Mouse (Mus musculus): ENCODE results near the gene Ecd. TPM values are rescaled to one million over a fixed set of nuclear protein-coding genes. Genes with fewer than 3 reads are reported as not detected.

The Ecd gene
- total and polyA plus RNA-seq, 3 experiments, result 56.6 to 79.6 (median 62.5) TPM

DNA sequence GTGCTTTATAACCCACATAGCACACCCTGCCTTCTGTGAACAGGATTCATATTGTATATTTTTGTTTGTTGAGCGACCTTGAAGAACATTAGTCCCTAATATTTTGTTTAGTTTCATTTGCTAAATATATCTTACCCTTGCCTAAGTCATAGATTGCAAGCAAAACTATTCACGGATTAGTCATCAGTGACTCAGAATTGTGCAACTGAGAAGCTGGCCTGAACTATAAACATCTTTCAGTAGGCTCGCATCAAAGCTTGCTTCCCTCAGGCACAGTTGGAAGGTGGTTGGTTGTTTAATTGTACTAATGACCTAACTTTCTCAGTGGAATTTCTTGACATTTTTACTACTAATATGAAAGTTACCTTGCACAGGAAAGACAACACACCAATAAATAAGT is 49.8 kb downstream of the Ecd start:
- Histone ChIP-seq H3K4me3 (ENCODE audit: low read depth, low read length) (no peak overlapping the region), H3K36me3 (replicated peaks) (peaks cover 13% of the 10 kb centered on the region), H3K27me3 (ENCODE audit: insufficient read depth, low read length) (no peaks in the 10 kb centered on the region), H3K9me3 (replicated peaks) (no peaks in the 10 kb centered on the region), H3K4me1 (ENCODE audit: insufficient read depth, low read depth, low read length) (peaks cover 14% of the 10 kb centered on the region)
- ATAC-seq (ENCODE audit: extremely low read depth, insufficient number of reproducible peaks, low FRiP score, poor library complexity, severe bottlenecking), result no peak
- no peak for DNase-seq (ENCODE audit: low spot score)
- no peak for TF ChIP-seq TAL1 (conservative IDR thresholded peaks at IDR 0.05; ENCODE audit: low read depth, low read length)
- TF ChIP-seq CTCF (IDR thresholded peaks at IDR 0.05; ENCODE audit: low read depth, low read length), result no peak
- TF ChIP-seq GATA2 (IDR thresholded peaks at IDR 0.05; ENCODE audit: borderline replicate concordance, low read depth, low read length), result no peak
- TF ChIP-seq POLR2AphosphoS5 (IDR thresholded peaks at IDR 0.05; ENCODE audit: insufficient replicate concordance, low read depth, low read length), result no peak

DNA sequence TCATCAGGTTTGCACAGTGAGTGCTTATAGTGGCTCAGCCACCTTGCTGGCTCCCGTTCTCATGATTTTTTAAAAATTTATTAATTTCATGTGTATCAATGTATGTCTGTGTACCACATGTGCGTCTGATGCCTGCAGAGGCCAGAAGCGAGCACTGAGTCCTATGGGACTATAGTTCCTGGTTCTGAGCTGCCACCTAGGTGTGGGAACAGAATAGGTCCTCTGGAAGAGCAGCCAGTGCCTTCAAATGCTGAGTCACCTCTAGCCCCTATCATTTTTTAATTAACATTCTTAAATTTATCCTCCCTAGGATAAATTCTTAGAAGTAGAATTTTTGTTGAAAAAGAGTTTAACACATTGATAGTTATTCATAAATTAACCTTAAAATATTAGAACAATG is 50.3 kb downstream of the Ecd start:
- Histone ChIP-seq H3K36me3 (replicated peaks) (peaks cover 12% of the 10 kb centered on the region), H3K4me1 (ENCODE audit: insufficient read depth, low read depth, low read length) (peaks cover 14% of the 10 kb centered on the region), H3K9me3 (replicated peaks) (no peaks in the 10 kb centered on the region), H3K27me3 (ENCODE audit: insufficient read depth, low read length) (no peaks in the 10 kb centered on the region), H3K4me3 (ENCODE audit: low read depth, low read length) (no peak overlapping the region)
- ATAC-seq (ENCODE audit: extremely low read depth, insufficient number of reproducible peaks, low FRiP score, poor library complexity, severe bottlenecking) (no peak), DNase-seq (ENCODE audit: low spot score) (no peak)
- TF ChIP-seq POLR2AphosphoS5 (IDR thresholded peaks at IDR 0.05; ENCODE audit: insufficient replicate concordance, low read depth, low read length) (no peak), GATA2 (IDR thresholded peaks at IDR 0.05; ENCODE audit: borderline replicate concordance, low read depth, low read length) (no peak), TAL1 (conservative IDR thresholded peaks at IDR 0.05; ENCODE audit: low read depth, low read length) (no peak), CTCF (IDR thresholded peaks at IDR 0.05; ENCODE audit: low read depth, low read length) (no peak), GATA1 (IDR thresholded peaks at IDR 0.05; ENCODE audit: borderline replicate concordance, low read length) (no peak)

DNA sequence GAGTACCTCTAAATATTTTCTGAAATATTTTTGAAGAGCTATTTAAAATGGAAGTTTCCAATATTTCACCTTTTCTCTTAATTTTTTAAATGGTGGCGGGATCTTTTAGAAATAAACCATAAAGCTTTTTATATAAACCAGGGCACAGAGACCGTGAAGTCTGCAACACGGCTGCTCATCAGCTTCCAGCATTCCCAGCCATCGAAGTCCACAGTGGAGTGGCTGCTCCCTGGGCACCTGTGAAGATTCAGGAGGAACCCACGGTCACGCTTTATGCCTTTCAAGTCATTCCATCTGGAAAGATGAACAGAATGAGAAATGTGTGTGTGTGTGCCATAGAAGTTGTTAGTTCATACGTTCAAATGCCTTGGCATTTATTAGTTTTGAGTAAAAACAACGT is 53.0 kb downstream of the Ecd start:
- Histone ChIP-seq H3K27me3 (ENCODE audit: insufficient read depth, low read length) (peaks cover 8% of the 10 kb centered on the region), H3K4me1 (ENCODE audit: insufficient read depth, low read depth, low read length) (peaks cover 18% of the 10 kb centered on the region), H3K4me3 (ENCODE audit: low read depth, low read length) (peak overlapping the region; percentile 71), H3K9me3 (replicated peaks) (no peaks in the 10 kb centered on the region), H3K36me3 (replicated peaks) (peaks cover 9% of the 10 kb centered on the region)
- no peak for DNase-seq (ENCODE audit: low spot score)
- no peak for ATAC-seq (ENCODE audit: extremely low read depth, insufficient number of reproducible peaks, low FRiP score, poor library complexity, severe bottlenecking)
- no peak for TF ChIP-seq POLR2AphosphoS5 (IDR thresholded peaks at IDR 0.05; ENCODE audit: insufficient replicate concordance, low read depth, low read length)
- TF ChIP-seq GATA1 (IDR thresholded peaks at IDR 0.05; ENCODE audit: borderline replicate concordance, low read length), result no peak
- TF ChIP-seq CTCF (IDR thresholded peaks at IDR 0.05; ENCODE audit: low read depth, low read length), result no peak
- no peak for TF ChIP-seq TAL1 (conservative IDR thresholded peaks at IDR 0.05; ENCODE audit: low read depth, low read length)
- TF ChIP-seq GATA2 (IDR thresholded peaks at IDR 0.05; ENCODE audit: borderline replicate concordance, low read depth, low read length), result no peak

DNA sequence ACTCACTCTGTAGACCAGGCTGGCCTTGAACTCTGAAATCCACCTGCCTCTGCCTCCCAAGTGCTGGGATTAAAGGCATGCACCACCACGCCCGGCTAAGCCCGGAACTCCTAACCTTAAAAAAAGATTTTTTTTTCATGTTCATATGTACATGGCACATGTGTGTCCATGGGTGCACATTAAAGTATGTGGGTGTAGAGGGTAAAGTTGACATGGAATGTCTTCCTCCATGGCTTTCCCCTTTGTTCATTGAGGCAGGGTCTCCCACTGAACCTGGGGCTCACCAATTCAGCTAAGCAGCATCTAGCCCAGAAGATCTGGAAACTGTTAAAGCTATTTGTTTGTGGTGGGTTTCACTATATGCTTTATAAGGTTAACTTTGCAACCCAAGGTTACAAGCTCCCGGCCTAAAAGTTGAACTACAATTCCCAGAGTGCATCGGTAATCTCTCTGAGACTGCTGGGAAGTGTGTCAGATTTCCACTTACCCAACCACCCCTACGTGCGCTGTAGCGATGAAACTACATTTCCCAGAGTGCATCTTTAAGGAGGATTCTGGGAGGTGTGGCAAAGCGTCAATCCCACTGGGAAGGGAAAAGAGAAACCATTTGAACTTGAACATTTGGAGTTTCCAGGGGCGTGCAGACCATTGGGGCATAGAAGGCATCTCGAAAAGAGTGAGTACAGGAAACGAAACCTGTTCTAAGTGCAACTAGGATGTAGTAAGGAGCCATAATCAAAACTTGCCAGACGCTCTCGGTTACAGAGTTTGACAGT is 53.6 kb downstream of the Ecd start, which contains the start of gene Nudt13:
Gene Nudt13 (plus strand): TSS at position 581 of the 776 bp plus-strand sequence.
- ATAC-seq (ENCODE audit: extremely low read depth, insufficient number of reproducible peaks, low FRiP score, poor library complexity, severe bottlenecking) (peak; percentile 96), DNase-seq (ENCODE audit: low spot score) (peak; percentile 57)
- peak within 1 kb of the TSS; percentile 71 for H3K4me3 ChIP-seq (ENCODE audit: low read depth, low read length)
- peaks cover 9% of the 10 kb centered on the region for H3K36me3 ChIP-seq (replicated peaks)
- TF ChIP-seq TAL1 (conservative IDR thresholded peaks at IDR 0.05; ENCODE audit: low read depth, low read length) (no peak), GATA2 (IDR thresholded peaks at IDR 0.05; ENCODE audit: borderline replicate concordance, low read depth, low read length) (no peak)
- H3K27me3 ChIP-seq (ENCODE audit: insufficient read depth, low read length), result peaks cover 10% of the 10 kb centered on the region
- no peaks in the 10 kb centered on the region for H3K9me3 ChIP-seq (replicated peaks)
- peaks cover 18% of the 10 kb centered on the region for H3K4me1 ChIP-seq (ENCODE audit: insufficient read depth, low read depth, low read length)

DNA sequence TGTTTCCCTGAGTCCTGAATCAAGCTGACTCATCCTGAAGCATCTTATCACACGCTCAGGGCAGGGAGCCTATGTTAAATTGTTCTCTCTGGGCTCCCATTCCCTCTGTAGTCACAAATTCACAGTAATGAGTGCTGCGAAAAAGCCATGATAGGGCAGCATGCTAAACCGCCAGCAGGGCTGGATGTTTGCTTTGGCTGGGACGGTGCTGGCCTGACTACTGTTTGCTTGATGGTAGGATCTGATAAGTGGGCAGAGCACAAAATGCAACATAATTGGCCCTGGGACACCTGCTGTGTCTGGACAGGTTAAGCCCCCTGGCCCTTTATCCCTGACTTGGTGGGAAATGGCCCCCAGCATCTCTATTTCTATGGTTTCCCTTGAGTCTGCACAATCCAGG is 56.5 kb downstream of the Ecd start:
- Histone ChIP-seq H3K36me3 (replicated peaks) (peaks cover 4% of the 10 kb centered on the region), H3K4me3 (ENCODE audit: low read depth, low read length) (no peak overlapping the region), H3K9me3 (replicated peaks) (no peaks in the 10 kb centered on the region), H3K4me1 (ENCODE audit: insufficient read depth, low read depth, low read length) (peaks cover 14% of the 10 kb centered on the region), H3K27me3 (ENCODE audit: insufficient read depth, low read length) (peaks cover 20% of the 10 kb centered on the region)
- no peak for TF ChIP-seq TAL1 (conservative IDR thresholded peaks at IDR 0.05; ENCODE audit: low read depth, low read length)
- no peak for TF ChIP-seq CTCF (IDR thresholded peaks at IDR 0.05; ENCODE audit: low read depth, low read length)
- TF ChIP-seq GATA1 (IDR thresholded peaks at IDR 0.05; ENCODE audit: borderline replicate concordance, low read length), result no peak
- no peak for TF ChIP-seq POLR2AphosphoS5 (IDR thresholded peaks at IDR 0.05; ENCODE audit: insufficient replicate concordance, low read depth, low read length)
- TF ChIP-seq GATA2 (IDR thresholded peaks at IDR 0.05; ENCODE audit: borderline replicate concordance, low read depth, low read length), result no peak
- ATAC-seq (ENCODE audit: extremely low read depth, insufficient number of reproducible peaks, low FRiP score, poor library complexity, severe bottlenecking), result no peak
- no peak for DNase-seq (ENCODE audit: low spot score)

Other genes starting within 250 kb of the Ecd start
- gene Saysd1, start 209.6 kb downstream of the Ecd start, total RNA-seq (2014; fragmentation: Nextera tagmentation), result 1.7 and 2.8 TPM in 2 replicates
- 2.8 and 3.4 TPM in 2 replicates for gene Saysd1, start 209.6 kb downstream of the Ecd start, total RNA-seq (2017)
- gene Saysd1, start 209.6 kb downstream of the Ecd start, polyA plus RNA-seq (2012), result 7.9 and 9.6 TPM in 2 replicates
- 4.3 and 5.0 TPM in 2 replicates for gene Kcnk5, start 166.3 kb downstream of the Ecd start, total RNA-seq (2014; fragmentation: Nextera tagmentation)
- gene Kcnk5, start 166.3 kb downstream of the Ecd start, total RNA-seq (2017), result 7.5 and 7.9 TPM in 2 replicates
- gene Kcnk5, start 166.3 kb downstream of the Ecd start, polyA plus RNA-seq (2012), result 12.1 and 12.5 TPM in 2 replicates
- not detected in 2 replicates for gene Kcnk16, start 78.9 kb downstream of the Ecd start, total RNA-seq (2014; fragmentation: Nextera tagmentation)
- gene Kcnk16, start 78.9 kb downstream of the Ecd start, total RNA-seq (2017), result 0.12 and 0.16 TPM in 2 replicates
- gene Kcnk16, start 78.9 kb downstream of the Ecd start, polyA plus RNA-seq (2012), result not detected in 2 replicates
- gene Nudt13, start 53.4 kb downstream of the Ecd start, total RNA-seq (2014; fragmentation: Nextera tagmentation), result 18.5 and 26.8 TPM in 2 replicates
- gene Nudt13, start 53.4 kb downstream of the Ecd start, total RNA-seq (2017), result 7.4 TPM in 2 replicates
- 1.4 and 1.6 TPM in 2 replicates for gene Nudt13, start 53.4 kb downstream of the Ecd start, polyA plus RNA-seq (2012)
- 38.5 and 42.3 TPM in 2 replicates for gene Fam149b, start within 50 bp of the Ecd start, total RNA-seq (2014; fragmentation: Nextera tagmentation)
- gene Fam149b, start within 50 bp of the Ecd start, total RNA-seq (2017), result 27.4 and 29.9 TPM in 2 replicates
- 12.2 and 15.6 TPM in 2 replicates for gene Fam149b, start within 50 bp of the Ecd start, polyA plus RNA-seq (2012)
- 83.3 and 105 TPM in 2 replicates for gene Dnajc9, start 40.8 kb upstream of the Ecd start, total RNA-seq (2014; fragmentation: Nextera tagmentation)
- gene Dnajc9, start 40.8 kb upstream of the Ecd start, total RNA-seq (2017), result 222 and 259 TPM in 2 replicates
- 129 and 178 TPM in 2 replicates for gene Dnajc9, start 40.8 kb upstream of the Ecd start, polyA plus RNA-seq (2012)
- 23.9 and 25.8 TPM in 2 replicates for gene Mrps16, start 45.5 kb upstream of the Ecd start, total RNA-seq (2014; fragmentation: Nextera tagmentation)
- 73.6 and 106 TPM in 2 replicates for gene Mrps16, start 45.5 kb upstream of the Ecd start, total RNA-seq (2017)
- 28.6 and 35.8 TPM in 2 replicates for gene Mrps16, start 45.5 kb upstream of the Ecd start, polyA plus RNA-seq (2012)
- gene Cfap70, start 104.1 kb upstream of the Ecd start, total RNA-seq (2014; fragmentation: Nextera tagmentation), result not detected in 2 replicates
- 0.23 TPM in 1 of 2 replicates, not detected in the other for gene Cfap70, start 104.1 kb upstream of the Ecd start, total RNA-seq (2017)
- not detected in 2 replicates for gene Cfap70, start 104.1 kb upstream of the Ecd start, polyA plus RNA-seq (2012)
- gene Anxa7, start 132.0 kb upstream of the Ecd start, total RNA-seq (2014; fragmentation: Nextera tagmentation), result 87.7 and 107 TPM in 2 replicates
- 84.4 and 85.4 TPM in 2 replicates for gene Anxa7, start 132.0 kb upstream of the Ecd start, total RNA-seq (2017)
- gene Anxa7, start 132.0 kb upstream of the Ecd start, polyA plus RNA-seq (2012), result 33.6 and 40.4 TPM in 2 replicates
- 2.5 and 3.0 TPM in 2 replicates for gene Mss51, start 148.8 kb upstream of the Ecd start, total RNA-seq (2014; fragmentation: Nextera tagmentation)
- 1.0 and 1.2 TPM in 2 replicates for gene Mss51, start 148.8 kb upstream of the Ecd start, total RNA-seq (2017)
- 0.12 TPM in 2 replicates for gene Mss51, start 148.8 kb upstream of the Ecd start, polyA plus RNA-seq (2012)
- 245 and 249 TPM in 2 replicates for gene Ppp3cb, start 198.5 kb upstream of the Ecd start, total RNA-seq (2014; fragmentation: Nextera tagmentation)
- gene Ppp3cb, start 198.5 kb upstream of the Ecd start, total RNA-seq (2017), result 64.2 and 68.9 TPM in 2 replicates
- gene Ppp3cb, start 198.5 kb upstream of the Ecd start, polyA plus RNA-seq (2012), result 4.0 and 4.4 TPM in 2 replicates

All from G1E (cell line).